Mouse (Mus musculus) spleen, adult 2 months (tissue): Measurements from ENCODE around the gene Cyfip2.

Experiments used
- CTCF ChIP-seq: fragments of 200-500 bp; IDR thresholded peaks from 2 replicates; pipeline ENCODE4 v1.5.1; 2011; ENCODE audit warnings: mild to moderate bottlenecking, inconsistent platforms; ENCODE audit not compliant: insufficient read depth, insufficient read length, insufficient replicate concordance; ENCODE audit errors: extremely low read depth
- POLR2A ChIP-seq: fragments of 200-500 bp; IDR thresholded peaks from 2 replicates; pipeline ENCODE4 v1.6.1; 2011; ENCODE audit warnings: low read depth, low read length, inconsistent platforms

GRCm38 (mm10) chr11:46311703-46312522 is 746 bp downstream of the Cyfip2 start:
- TF ChIP-seq CTCF: no peak
- TF ChIP-seq POLR2A: peak; percentile 81
